ENCODE assay signal across 30 mouse cellular contexts in the genomic region with DNA sequence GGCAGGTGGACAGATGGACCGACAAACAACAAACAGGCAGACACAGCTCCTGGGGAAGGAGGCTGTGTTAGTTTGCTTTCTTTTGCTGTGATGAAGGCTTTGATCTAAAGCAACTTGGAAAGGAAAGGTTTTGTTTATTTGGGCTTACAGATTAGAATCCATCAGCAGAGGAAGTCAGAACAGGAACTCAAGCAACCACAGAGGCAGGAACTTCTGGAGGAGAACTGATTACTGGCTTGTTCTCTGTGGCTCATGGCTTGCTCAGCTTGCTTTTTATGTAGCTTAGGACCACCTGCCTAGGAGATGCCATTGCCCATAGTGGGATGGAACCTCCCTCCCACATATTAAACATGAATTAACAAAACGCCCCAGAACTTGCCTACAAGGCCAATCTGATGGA. TPM values are rescaled to one million over a fixed set of nuclear protein-coding genes. Genes with fewer than 3 reads are reported as not detected.
A peak's percentile ranks its signal among the peaks of the same experiment; 100 is the strongest.
DNase-seq lines count a peak whose midpoint lies in the region; TF ChIP-seq lines count a peak whose summit lies in the region.
"Had no signal": no experiment of that assay in that cellular context is flagged by ENCODE, and none has a peak within 500 bp of the region (broad histone marks: within the 10 kb centered on the region; RNA-seq: fewer than 3 reads in every experiment).

No protein-coding gene starts in this region.

- no peak overlapping the region for H3K4me3 ChIP-seq in gastrocnemius, adult 2 months
- H3K4me3 ChIP-seq: embryonic facial prominence, embryonic 13.5 days; forebrain, embryonic 10.5 days; forebrain, embryonic 15.5 days; hindbrain, embryonic 15.5 days; intestine, embryonic 15.5 days; limb, embryonic 10.5 days; limb, embryonic 15.5 days; liver, embryonic 13.5 days; midbrain, embryonic 10.5 days; midbrain, embryonic 15.5 days; neural tube, embryonic 15.5 days had no signal

- TF ChIP-seq CTCF in gastrocnemius, adult 2 months (IDR thresholded peaks at IDR 0.05): no peak

- intact Hi-C loops in gastrocnemius, adult 2 months (cut with DNase I): loop anchor here (2.0 kb wide), 1 partner anchor 106 kb away; no protein-coding TSS in a partner anchor

- peak; percentile 3 for DNase-seq in gastrocnemius, adult 2 months
- no peak for DNase-seq in gastrocnemius, postnatal 4 days (ENCODE audit: low spot score in 2 of 2)
- DNase-seq in lung, postnatal 36 days: peak; percentile 42
- no peak for DNase-seq in lung, postnatal 10 days
- DNase-seq in induced T-regulatory cell, adult 2 months (ENCODE audit: low read depth): peak; percentile 33
- DNase-seq in adipocyte (ENCODE audit: low spot score): no peak
- no peak for DNase-seq in kidney, postnatal 14 days
- DNase-seq: adrenal gland, adult 8-10 months; cerebellum, adult 11 months; cerebellum, adult 9-11 months; heart, postnatal 4 days; kidney, adult 2 months; kidney, postnatal 4 days; layer of hippocampus, adult 9-11 months; liver, embryonic 13.5 days; lung, adult 18-20 months; retina, postnatal 1 day; right cerebral cortex, postnatal 14 days had no signal

- H3K27ac ChIP-seq in gastrocnemius, adult 2 months: no peak overlapping the region
- H3K27ac ChIP-seq: embryonic facial prominence, embryonic 13.5 days; forebrain, embryonic 10.5 days; forebrain, embryonic 15.5 days; hindbrain, embryonic 15.5 days; intestine, embryonic 15.5 days; limb, embryonic 15.5 days; liver, embryonic 13.5 days; midbrain, embryonic 10.5 days; midbrain, embryonic 15.5 days; neural tube, embryonic 15.5 days had no signal

RNA-seq across cellular contexts. Expression of gene Eps8l3, which starts 14.6 kb away (rescaled TPM):
- not detected for total RNA-seq in gastrocnemius, adult 2 months (2021)
- total RNA-seq in gastrocnemius, postnatal 4 days (2021): not detected
- total RNA-seq: adrenal gland, adult 8-10 months; gastrocnemius, adult 8-10 months; heart, postnatal 4 days; left cerebral cortex, postnatal 10 days had no signal

RNA-seq across cellular contexts. Expression of gene Gstm5, which starts 33.1 kb away (rescaled TPM):
- 10 to 100 TPM; 74.7 to 87.2 TPM for total RNA-seq in gastrocnemius, adult 2 months (2021)
- total RNA-seq in gastrocnemius, postnatal 4 days (2021): 10 to 100 TPM; 49.2 to 51.0 TPM

Comparison
In these comparisons a context has a peak if more than half of its experiments do, and no peak if none do; other contexts are left out.
1. DNase-seq: peak in gastrocnemius, adult 2 months (single experiment), lung, postnatal 36 days (single experiment) and induced T-regulatory cell, adult 2 months (single experiment); none in gastrocnemius, postnatal 4 days (0 of 2), lung, postnatal 10 days (single experiment), adipocyte (single experiment) and kidney, postnatal 14 days (single experiment).